Mouse (Mus musculus) thymus, postnatal 10 days (tissue): ENCODE results near the gene Lemd1.
"Not testable (repeated sequence)": the region's sequence is repeated elsewhere in the genome, so short reads cannot be mapped to it uniquely, and the experiment has no call there.

ENCODE experiments used
- DNase-seq, 2 experiments: peaks; one replicate each; pipeline ENCODE4 v3.0.0; 2021; ENCODE audit warnings: low spot score in 2 of 2

The Lemd1 gene

GRCm38 (mm10) chr1:132191093-132191785, at the start of gene Lemd1, which contains the start of gene AC124108.1:
Lemd1 (plus strand) TSS chr1:132191431.
AC124108.1 (plus strand) TSS chr1:132191457.
- no peak for DNase-seq

GRCm38 (mm10) chr1:132141753-132142152, 49.5 kb upstream of the Lemd1 start:
- no peak for DNase-seq

DNA sequence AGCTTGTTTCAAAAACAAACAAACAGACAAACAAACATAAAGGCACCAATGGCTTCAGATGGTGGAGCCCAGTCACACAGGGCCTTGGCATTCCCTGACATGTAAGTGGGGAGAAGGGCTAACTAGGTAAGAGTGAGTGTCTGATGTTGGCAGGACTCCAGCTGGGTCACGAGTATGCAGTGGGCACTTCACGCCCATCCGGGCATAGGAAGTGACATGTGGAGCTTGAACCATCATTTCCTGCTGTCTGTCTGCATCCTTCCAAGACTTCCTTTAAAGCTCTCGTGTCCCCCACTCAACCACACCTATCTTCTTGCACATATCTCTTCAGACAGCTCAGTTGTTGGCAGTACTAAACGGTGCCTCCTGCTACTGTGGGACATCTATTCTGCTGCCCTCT, 48.2 kb upstream of the Lemd1 start:
- no peak for DNase-seq

DNA sequence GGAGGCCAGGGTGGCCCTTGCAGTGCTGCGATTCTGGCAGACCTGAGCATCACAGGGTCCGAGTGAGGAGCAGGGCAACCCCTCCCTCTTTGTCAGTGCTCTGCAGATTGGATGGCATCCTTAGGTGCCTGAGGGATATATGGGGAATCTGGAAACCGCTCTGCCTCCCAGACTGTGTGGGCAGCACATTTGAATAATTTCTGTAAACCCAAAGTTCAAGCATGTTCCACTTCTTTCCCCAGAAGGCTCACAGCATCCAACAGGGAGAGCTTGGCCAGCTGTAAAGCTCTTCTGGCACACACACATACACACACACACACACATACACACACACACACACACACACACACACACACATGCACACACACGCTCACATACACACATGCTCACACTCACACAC, 47.5 kb upstream of the Lemd1 start:
- no peak for DNase-seq

DNA sequence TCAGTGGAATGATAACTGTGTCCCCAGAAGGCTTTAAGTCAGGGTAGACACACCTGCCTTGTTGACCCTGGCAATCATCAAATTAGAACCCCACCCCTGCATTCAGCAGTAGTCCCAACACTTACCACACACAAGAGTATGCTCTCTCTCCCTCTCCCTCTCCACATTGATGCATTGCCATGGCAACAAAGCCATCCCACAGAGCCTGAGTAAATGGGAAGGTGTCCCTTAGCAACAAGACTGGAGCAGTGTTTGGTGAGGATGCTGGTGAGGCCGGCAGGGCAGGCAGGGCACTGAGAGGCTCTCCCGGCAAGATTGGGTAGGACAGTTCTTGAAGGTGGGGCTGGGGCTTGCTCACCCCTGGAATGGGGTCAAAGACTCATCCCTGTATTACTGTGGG, 47.0 kb upstream of the Lemd1 start:
- no peak for DNase-seq

GRCm38 (mm10) chr1:132144837-132145236, 46.4 kb upstream of the Lemd1 start:
- DNase-seq = no peak

GRCm38 (mm10) chr1:132145973-132146685, 45.1 kb upstream of the Lemd1 start:
- DNase-seq = no peak

DNA sequence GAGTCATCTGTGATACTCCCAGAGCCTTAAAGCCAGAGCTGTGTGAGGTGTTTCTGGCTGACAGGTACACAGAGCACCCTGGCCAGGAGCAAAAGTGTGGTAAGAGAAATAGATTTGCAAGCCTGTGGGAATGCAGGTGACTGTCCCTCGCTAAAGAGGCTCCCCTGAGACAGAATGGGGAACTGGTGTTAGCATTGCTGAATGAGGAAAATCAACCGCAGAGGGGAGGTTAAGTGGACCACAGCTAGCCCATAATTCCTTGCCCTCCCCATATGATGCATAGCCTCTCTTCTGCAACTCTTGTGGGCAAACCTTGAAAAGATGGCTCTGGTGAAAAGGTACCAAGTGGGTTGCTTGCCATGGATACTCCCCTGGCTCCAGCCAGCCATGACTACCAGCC, 41.8 kb upstream of the Lemd1 start:
- no peak for DNase-seq

DNA sequence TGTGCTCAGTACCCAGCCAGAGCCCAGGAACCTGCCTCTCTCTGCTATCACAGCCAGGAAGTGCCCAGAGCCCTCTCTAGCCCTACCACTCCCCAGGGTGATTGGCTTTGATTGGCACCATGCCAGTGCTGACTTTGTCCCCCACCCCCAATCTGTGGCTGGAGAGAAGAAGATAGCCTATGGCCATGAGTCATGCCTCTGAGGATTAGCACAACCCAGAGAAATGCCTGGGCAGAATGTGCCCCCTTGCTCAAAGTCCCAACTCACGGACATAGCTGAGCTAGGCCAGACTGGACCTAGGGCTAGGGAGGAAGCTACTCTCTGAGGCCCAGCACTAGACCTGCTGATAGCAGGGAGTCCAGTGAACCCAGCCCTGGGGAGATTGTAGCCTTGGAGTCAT, 41.1 kb upstream of the Lemd1 start:
- no peak for DNase-seq

DNA sequence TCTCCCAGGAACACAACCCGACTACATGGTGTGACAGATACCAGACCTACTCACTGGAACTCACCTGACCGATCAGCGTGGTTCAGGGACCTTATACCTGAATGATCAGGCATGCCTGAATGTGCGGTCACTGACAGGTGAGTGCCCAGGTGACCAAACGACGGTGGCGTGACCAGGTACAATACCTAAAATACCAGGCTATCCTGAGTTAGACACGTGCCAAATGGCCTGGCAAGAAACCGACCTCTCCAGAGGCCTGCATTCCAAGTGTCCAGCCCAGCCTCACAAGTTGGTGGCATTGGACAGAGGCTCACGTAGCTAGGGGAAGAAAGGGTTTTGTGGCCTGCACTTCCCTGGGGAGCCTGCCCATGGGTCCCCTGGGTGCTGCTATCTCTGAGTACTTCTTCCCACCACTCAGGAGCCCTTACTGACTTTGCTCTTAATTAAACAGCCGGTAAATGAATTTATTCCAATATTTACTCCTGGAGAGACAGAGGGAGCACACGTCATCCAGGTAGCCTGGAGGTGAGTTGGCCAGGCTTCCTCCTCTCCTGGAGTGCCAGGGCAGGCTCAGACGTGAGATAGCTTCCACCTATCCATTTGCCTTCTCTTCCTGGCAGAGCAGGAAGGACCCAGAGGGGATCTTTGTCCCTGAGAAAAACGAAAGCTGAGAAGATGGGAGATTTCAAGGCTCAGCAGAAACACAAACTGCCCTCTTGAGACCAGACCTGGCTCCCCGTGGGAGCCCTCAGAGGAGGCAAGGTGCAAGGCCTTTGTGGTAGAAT, 40.2 kb upstream of the Lemd1 start:
- DNase-seq = no peak

- DNase-seq = no peak
Measured at GRCm38 (mm10) chr1:132151908-132152307, 39.3 kb upstream of the Lemd1 start.

DNA sequence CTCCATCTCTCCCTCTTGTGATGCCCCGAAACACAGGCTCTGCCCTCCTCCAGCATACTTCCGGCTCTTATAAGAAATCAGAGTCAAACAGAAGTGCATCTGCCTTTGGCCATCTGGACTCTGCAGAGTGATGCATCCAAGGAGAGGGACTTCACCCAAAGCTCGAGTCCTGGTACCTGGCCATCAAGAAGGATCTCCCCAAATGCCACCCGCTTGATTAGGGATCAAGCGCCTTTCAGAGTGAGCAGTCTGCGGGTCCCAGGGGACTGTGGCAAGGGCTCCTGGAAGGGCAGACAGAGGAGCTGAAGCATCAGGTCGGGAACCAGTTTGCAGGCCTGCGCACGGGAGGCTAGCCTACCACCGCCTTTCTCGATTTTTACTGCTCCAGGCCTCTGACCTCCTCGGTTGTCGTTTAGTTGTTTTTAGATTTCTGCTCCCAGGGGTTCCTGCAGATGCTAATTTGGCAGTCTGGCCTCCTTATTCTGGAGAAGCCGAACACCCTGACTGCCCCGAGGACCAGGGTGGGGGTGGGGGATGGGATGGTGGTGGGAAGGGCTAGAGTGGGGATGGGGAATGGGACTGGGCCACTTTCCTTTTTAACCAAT, 38.0 kb upstream of the Lemd1 start:
- no peak for DNase-seq

GRCm38 (mm10) chr1:132153691-132154090, 37.5 kb upstream of the Lemd1 start:
- no peak for DNase-seq

- peak; percentile 60 to 89 for DNase-seq
Measured at GRCm38 (mm10) chr1:132155737-132156136, 35.5 kb upstream of the Lemd1 start.

GRCm38 (mm10) chr1:132157016-132157781, 34.0 kb upstream of the Lemd1 start:
- peak; percentile 50 to 85 for DNase-seq

- no peak for DNase-seq
Measured at GRCm38 (mm10) chr1:132157808-132158207, 33.4 kb upstream of the Lemd1 start.

GRCm38 (mm10) chr1:132158741-132159140, 32.5 kb upstream of the Lemd1 start:
- no peak for DNase-seq

DNA sequence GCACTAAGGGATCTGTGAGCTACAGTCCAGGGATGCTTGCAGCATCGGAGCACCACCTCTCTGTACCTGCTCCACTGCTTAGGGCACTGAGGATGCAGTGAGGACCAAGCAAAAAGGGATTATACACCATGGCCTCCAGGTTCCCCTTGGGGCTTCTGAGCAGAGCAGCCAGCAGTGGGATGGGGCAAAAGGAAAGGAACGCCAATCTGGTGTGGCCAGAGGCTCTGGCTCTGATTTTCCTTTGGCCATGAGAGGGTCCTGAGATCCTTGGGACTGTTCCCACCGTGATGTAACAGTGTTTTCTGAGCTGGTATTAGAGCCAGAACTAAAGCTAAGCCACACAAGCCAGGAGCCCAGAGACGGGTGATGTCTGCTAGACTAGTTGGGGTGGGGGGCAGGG, 31.6 kb upstream of the Lemd1 start:
- no peak for DNase-seq

DNA sequence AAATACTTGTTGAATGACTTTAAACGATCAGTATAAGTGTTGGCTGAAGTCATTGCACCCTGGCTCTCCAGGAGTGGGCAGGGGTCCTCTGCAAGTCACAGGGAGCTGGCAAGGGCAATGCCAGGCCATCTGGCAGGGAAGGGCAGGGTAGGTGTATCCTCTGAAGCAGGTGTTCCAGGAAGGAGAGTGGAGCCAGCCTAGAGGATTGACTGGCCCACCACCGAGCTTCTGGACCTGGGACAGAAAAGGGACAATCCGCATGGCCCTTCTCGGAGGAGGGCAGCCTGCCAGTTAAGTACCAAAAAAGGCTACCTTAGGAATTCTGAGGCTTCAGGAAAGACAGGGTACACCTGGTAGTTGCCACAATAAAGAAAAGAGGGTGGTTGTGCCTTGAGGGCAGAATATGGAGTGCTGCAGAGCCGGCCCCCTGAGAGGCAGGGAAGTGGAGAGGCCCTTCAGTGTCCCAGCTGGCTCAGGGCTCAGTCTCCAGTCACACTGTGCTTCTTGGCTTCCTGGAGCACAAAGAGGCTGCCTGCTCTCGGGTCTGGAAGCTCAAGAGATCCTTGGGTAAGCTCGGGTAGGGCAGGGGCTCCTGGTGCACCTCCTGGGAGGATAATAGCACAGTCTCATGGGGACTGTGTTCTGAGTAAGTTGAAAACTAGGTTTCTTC, 29.9 kb upstream of the Lemd1 start:
- DNase-seq = no peak

- DNase-seq = not testable (repeated sequence)
Measured at GRCm38 (mm10) chr1:132162618-132163017, 28.6 kb upstream of the Lemd1 start.
